Mouse (Mus musculus) embryonic facial prominence, embryonic 12.5 days (tissue): Measurements from ENCODE around the gene Dupd1. TPM values are rescaled to one million over a fixed set of nuclear protein-coding genes. Genes with fewer than 3 reads are reported as not detected.

ENCODE experiments used
- ATAC-seq: fragments of 200-750 bp; cut with Nextera tagmentation; 2 replicates; pipeline ENCODE4 v1.8.0; 2017; ENCODE audit not compliant: insufficient number of reproducible peaks, insufficient read depth, low FRiP score, low TSS enrichment
- H3K27ac ChIP-seq: fragments of 300-500 bp; sonication (generic); 2 replicates; pipeline ENCODE4 v1.5.1; 2016; ENCODE audit warnings: mild to moderate bottlenecking
- H3K27me3 ChIP-seq: fragments of 300-500 bp; sonication (generic); 2 replicates; pipeline ENCODE4 v1.6.1; 2016; ENCODE audit warnings: mild to moderate bottlenecking, moderate library complexity
- H3K36me3 ChIP-seq: fragments of 300-500 bp; sonication (generic); 2 replicates; pipeline ENCODE4 v1.6.1; 2016; ENCODE audit warnings: mild to moderate bottlenecking
- H3K4me1 ChIP-seq: fragments of 300-500 bp; sonication (generic); 2 replicates; pipeline ENCODE4 v1.6.1; 2016
- H3K4me2 ChIP-seq: fragments of 300-500 bp; sonication (generic); replicated peaks from 2 replicates; pipeline ENCODE4 v1.6.1; 2016; ENCODE audit warnings: mild to moderate bottlenecking, moderate library complexity
- H3K4me3 ChIP-seq: fragments of 300-500 bp; sonication (generic); 2 replicates; pipeline ENCODE4 v1.5.1; 2016; ENCODE audit warnings: mild to moderate bottlenecking
- H3K9ac ChIP-seq: fragments of 300-500 bp; sonication (generic); 2 replicates; pipeline ENCODE4 v1.6.1; 2016; ENCODE audit warnings: mild to moderate bottlenecking, moderate library complexity
- H3K9me3 ChIP-seq: fragments of 300-500 bp; sonication (generic); 2 replicates; pipeline ENCODE4 v1.6.1; 2016; ENCODE audit warnings: mild to moderate bottlenecking, moderate library complexity
- WGBS: fragments of 180-500 bp; shearing (Covaris S2); methylation state at CpG from one replicate; pipeline ENCODE4 v1.1.7; 2016; 5-methylcytosine and 5-hydroxymethylcytosine counted together
- polyA plus RNA-seq: library from polyadenylated mRNA; unstranded; fragments of >200 nt; fragmentation: Nextera tagmentation; extraction: Ambion mirVana; gene quantifications from 2 replicates; pipeline ENCODE4 v1.2.1, GENCODE M21; 2016

The Dupd1 gene
- polyA plus RNA-seq, 1 experiment from 2014 or later: 0.47 TPM

DNA sequence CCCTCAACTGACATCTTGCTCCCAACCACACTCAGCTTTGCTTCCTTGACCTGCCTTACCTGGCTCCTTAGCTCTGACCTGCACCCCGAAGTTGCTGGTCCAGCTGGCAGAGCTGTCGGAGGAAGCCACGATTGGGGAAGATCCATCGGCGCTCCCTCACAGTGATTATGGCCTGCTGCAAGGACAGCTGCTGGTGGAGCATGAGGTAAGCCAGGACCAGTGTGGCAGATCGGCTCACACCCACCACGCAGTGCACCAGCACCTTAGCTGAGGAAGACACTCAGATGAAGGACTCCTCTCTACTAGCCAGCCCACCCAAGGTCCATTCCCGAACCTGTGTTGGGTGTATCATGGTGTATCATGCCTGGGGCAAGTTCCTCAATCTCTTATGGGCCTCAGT lies 31.9 kb upstream of the Dupd1 start:
- H3K9me3 ChIP-seq: no peaks in the 10 kb centered on the region
- H3K9ac ChIP-seq: no peak overlapping the region
- WGBS: 89% methylated on average over 8 of the region's 8 CpGs
- H3K4me1 ChIP-seq: no peaks in the 10 kb centered on the region
- no peak overlapping the region for H3K4me2 ChIP-seq
- H3K4me3 ChIP-seq: no peak overlapping the region
- no peaks in the 10 kb centered on the region for H3K36me3 ChIP-seq
- H3K27ac ChIP-seq: no peak overlapping the region
- 0 out of 2 replicates have a peak, but pooled peaks cover 7% of the 10 kb centered on the region for H3K27me3 ChIP-seq
- ATAC-seq: no peak

- 68% methylated on average over 5 of the region's 5 CpGs for WGBS
Observed at GRCm38 (mm10) chr14:21745149-21745548, 30.8 kb upstream of the Dupd1 start.

GRCm38 (mm10) chr14:21744169-21744568 lies 29.8 kb upstream of the Dupd1 start:
- no peak overlapping the region for H3K27ac ChIP-seq
- no peak overlapping the region for H3K9ac ChIP-seq
- ATAC-seq: no peak
- H3K4me2 ChIP-seq: no peak overlapping the region
- H3K27me3 ChIP-seq: 0 out of 2 replicates have a peak, but pooled peaks cover 7% of the 10 kb centered on the region
- H3K4me1 ChIP-seq: no peaks in the 10 kb centered on the region
- no peak overlapping the region for H3K4me3 ChIP-seq
- no peaks in the 10 kb centered on the region for H3K36me3 ChIP-seq
- WGBS: 86% methylated on average over 1 of the region's 1 CpGs
- no peaks in the 10 kb centered on the region for H3K9me3 ChIP-seq

More at GRCm38 (mm10) chr14:21745149-21745548, 30.8 kb upstream of the Dupd1 start:
- H3K4me3 ChIP-seq: no peak overlapping the region
- H3K9me3 ChIP-seq: no peaks in the 10 kb centered on the region
- 0 out of 2 replicates have a peak, but pooled peaks cover 7% of the 10 kb centered on the region for H3K27me3 ChIP-seq
- H3K9ac ChIP-seq: no peak overlapping the region
- ATAC-seq: no peak
- H3K27ac ChIP-seq: no peak overlapping the region
- H3K4me2 ChIP-seq: no peak overlapping the region
- H3K4me1 ChIP-seq: no peaks in the 10 kb centered on the region
- H3K36me3 ChIP-seq: no peaks in the 10 kb centered on the region

DNA sequence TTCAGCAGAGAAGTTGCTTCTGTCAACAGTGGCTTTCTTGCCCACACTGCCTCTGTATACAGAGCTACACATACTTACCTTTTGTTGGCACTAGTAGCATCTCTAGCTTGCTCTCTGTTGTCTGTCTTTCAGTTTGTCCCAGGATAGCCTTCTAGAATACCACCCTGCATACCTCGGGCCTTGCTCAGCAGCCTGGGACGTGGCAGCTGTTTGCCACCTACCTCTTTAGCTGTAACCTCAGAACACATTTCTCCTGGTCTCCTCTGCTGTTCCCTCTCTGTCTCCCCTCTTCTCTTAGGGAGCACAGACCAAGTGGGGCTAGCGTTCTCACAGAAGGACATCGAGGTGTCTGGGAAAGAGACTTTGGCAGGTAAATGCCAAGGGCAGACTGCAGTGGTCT lies 28.1 kb upstream of the Dupd1 start:
- Histone ChIP-seq H3K4me2 (no peak overlapping the region), H3K36me3 (no peaks in the 10 kb centered on the region), H3K4me3 (no peak overlapping the region), H3K9ac (no peak overlapping the region), H3K27me3 (0 out of 2 replicates have a peak, but pooled peaks cover 7% of the 10 kb centered on the region), H3K4me1 (no peaks in the 10 kb centered on the region), H3K27ac (no peak overlapping the region), H3K9me3 (no peaks in the 10 kb centered on the region)
- 83% methylated on average over 4 of the region's 4 CpGs for WGBS
- ATAC-seq: no peak

- Histone ChIP-seq H3K27ac (no peak overlapping the region), H3K9ac (no peak overlapping the region), H3K9me3 (no peaks in the 10 kb centered on the region), H3K4me3 (no peak overlapping the region), H3K4me1 (no peaks in the 10 kb centered on the region), H3K4me2 (no peak overlapping the region), H3K27me3 (0 out of 2 replicates have a peak, but pooled peaks cover 7% of the 10 kb centered on the region), H3K36me3 (no peaks in the 10 kb centered on the region)
- 10% methylated on average over 4 of the region's 4 CpGs for WGBS
- ATAC-seq: peak; percentile 61
Observed at GRCm38 (mm10) chr14:21741786-21742185, 27.4 kb upstream of the Dupd1 start.

GRCm38 (mm10) chr14:21741314-21741713 lies 26.9 kb upstream of the Dupd1 start:
- no peak for ATAC-seq
- H3K4me3 ChIP-seq: no peak overlapping the region
- H3K27me3 ChIP-seq: 0 out of 2 replicates have a peak, but pooled peaks cover 7% of the 10 kb centered on the region
- H3K9me3 ChIP-seq: no peaks in the 10 kb centered on the region
- H3K4me1 ChIP-seq: no peaks in the 10 kb centered on the region
- no peaks in the 10 kb centered on the region for H3K36me3 ChIP-seq
- H3K27ac ChIP-seq: no peak overlapping the region
- H3K9ac ChIP-seq: peak overlapping the region; percentile 40; the same call in 1 of the 2 replicates
- no peak overlapping the region for H3K4me2 ChIP-seq
- WGBS: 91% methylated on average over 3 of the region's 3 CpGs

DNA sequence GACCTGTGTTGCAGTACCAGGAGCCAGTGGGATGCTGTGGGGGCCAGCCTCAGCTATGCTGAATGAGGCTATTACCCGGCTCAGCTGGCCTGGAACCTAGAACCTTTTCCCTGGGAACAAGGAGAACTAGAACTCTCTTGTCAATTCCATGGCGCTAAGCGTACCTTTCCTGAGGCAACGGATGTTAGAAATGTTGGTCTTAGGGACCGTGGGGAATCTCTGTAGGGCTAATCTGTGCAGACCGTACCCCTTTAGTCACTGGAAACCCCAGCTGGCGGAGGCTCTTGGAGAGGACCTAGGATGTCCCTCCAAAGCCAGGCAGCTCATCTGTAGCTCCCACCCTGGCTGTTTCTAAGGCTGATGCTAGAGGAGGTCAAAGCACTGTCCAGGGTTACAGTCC lies 26.0 kb upstream of the Dupd1 start:
- Histone ChIP-seq H3K4me1 (no peaks in the 10 kb centered on the region), H3K9ac (no peak overlapping the region), H3K36me3 (no peaks in the 10 kb centered on the region), H3K4me2 (no peak overlapping the region), H3K27ac (no peak overlapping the region), H3K27me3 (0 out of 2 replicates have a peak, but pooled peaks cover 7% of the 10 kb centered on the region), H3K4me3 (no peak overlapping the region), H3K9me3 (no peaks in the 10 kb centered on the region)
- WGBS: 94% methylated on average over 7 of the region's 7 CpGs
- no peak for ATAC-seq

- H3K9me3 ChIP-seq: peaks cover 5% of the 10 kb centered on the region; the same call in 1 of the 2 replicates
- H3K9ac ChIP-seq: no peak overlapping the region
- H3K27me3 ChIP-seq: no peaks in the 10 kb centered on the region
- 93% methylated on average over 15 of the region's 15 CpGs for WGBS
- H3K4me3 ChIP-seq: no peak overlapping the region
- no peaks in the 10 kb centered on the region for H3K4me1 ChIP-seq
- no peak for ATAC-seq
- H3K4me2 ChIP-seq: no peak overlapping the region
- no peaks in the 10 kb centered on the region for H3K36me3 ChIP-seq
- no peak overlapping the region for H3K27ac ChIP-seq
Observed at GRCm38 (mm10) chr14:21733131-21733905, 18.9 kb upstream of the Dupd1 start.

DNA sequence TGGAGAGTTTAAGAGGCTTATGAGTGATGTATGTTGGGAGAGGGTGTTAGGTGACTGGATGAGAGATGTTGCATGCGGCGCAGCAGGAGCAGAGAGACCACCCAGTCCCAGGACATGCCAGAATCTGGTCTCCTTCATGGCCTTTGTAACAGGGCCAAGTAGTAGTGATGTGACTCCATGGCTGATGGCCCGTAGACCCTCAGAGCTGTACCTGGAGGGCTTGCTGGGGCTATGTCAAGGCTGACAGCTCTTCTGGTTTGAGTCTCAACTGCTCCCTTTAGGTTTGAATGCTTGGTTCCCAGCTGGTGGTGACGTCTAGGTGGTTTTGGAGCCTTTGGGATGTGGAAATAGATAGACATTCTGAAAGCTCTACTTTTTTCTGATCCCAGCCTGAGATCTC lies 15.6 kb upstream of the Dupd1 start:
- Histone ChIP-seq H3K9me3 (peaks cover 5% of the 10 kb centered on the region; the same call in 1 of the 2 replicates), H3K4me3 (no peak overlapping the region), H3K9ac (no peak overlapping the region), H3K36me3 (no peaks in the 10 kb centered on the region), H3K4me1 (no peaks in the 10 kb centered on the region), H3K4me2 (no peak overlapping the region), H3K27me3 (no peaks in the 10 kb centered on the region), H3K27ac (no peak overlapping the region)
- ATAC-seq: no peak
- 94% methylated on average over 4 of the region's 4 CpGs for WGBS

DNA sequence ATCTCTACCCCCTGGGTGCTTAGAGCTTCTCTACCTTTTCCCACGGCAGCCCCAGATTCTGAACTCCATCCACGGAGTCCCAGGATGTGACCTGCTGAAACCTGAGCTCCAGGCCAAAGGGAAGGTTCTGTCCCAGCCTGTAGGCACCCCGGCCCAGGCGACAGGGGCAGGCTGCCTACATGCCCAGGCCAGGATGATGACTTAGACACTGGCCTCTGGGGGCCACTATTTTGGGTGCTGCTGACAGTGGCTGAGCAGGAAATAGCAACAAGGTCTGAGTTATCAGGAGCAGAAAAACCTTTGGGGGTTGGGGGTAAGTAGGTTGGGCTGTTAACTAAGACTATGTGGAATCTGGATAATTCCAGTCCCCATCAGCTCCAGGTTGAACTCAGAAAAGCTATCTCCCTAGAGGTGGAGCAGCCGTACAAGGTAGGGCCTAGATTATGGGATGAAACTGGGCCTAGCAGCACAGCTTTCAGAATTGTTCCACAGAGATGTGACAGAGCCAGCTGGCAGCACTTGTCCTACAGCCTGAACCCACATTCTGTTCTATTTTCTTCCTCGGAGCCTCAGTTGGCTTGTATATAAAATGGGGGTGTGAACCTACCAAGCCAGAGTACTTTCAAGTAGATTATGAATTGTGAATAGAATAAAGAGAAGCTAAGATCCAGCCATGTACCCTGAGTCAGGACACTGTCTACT lies 14.8 kb upstream of the Dupd1 start:
- 66% methylated on average over 6 of the region's 6 CpGs for WGBS
- H3K4me1 ChIP-seq: no peaks in the 10 kb centered on the region
- no peaks in the 10 kb centered on the region for H3K27me3 ChIP-seq
- no peak for ATAC-seq
- no peak overlapping the region for H3K4me3 ChIP-seq
- H3K9me3 ChIP-seq: peaks cover 5% of the 10 kb centered on the region; the same call in 1 of the 2 replicates
- H3K9ac ChIP-seq: no peak overlapping the region
- H3K4me2 ChIP-seq: no peak overlapping the region
- H3K27ac ChIP-seq: no peak overlapping the region
- H3K36me3 ChIP-seq: no peaks in the 10 kb centered on the region

- H3K9ac ChIP-seq: no peak overlapping the region
- peaks cover 11% of the 10 kb centered on the region; the same call in 1 of the 2 replicates for H3K9me3 ChIP-seq
- no peaks in the 10 kb centered on the region for H3K36me3 ChIP-seq
- H3K4me2 ChIP-seq: no peak overlapping the region
- H3K27ac ChIP-seq: no peak overlapping the region
- 0 out of 2 replicates have a peak, but pooled peaks cover 4% of the 10 kb centered on the region for H3K27me3 ChIP-seq
- H3K4me1 ChIP-seq: peaks cover 13% of the 10 kb centered on the region; the same call in 1 of the 2 replicates
- H3K4me3 ChIP-seq: no peak overlapping the region
- WGBS: 42% methylated on average over 8 of the region's 8 CpGs
- ATAC-seq: no peak
Observed at GRCm38 (mm10) chr14:21722021-21722698, 7.8 kb upstream of the Dupd1 start.
